Mouse (Mus musculus): ENCODE measurements around the gene Sesn1. TPM values are rescaled to one million over a fixed set of nuclear protein-coding genes. Genes with fewer than 3 reads are reported as not detected.

The Sesn1 gene
- polyA plus RNA-seq, 1 experiment from 2014 or later: 31.7 TPM

GRCm38 (mm10) chr10:41881438-41881837 lies 71.7 kb downstream of the Sesn1 start:
- H3K27ac ChIP-seq: no peak overlapping the region
- no peaks in the 10 kb centered on the region for H3K36me3 ChIP-seq
- WGBS: 50% methylated on average over 4 of the region's 4 CpGs
- no peaks in the 10 kb centered on the region for H3K27me3 ChIP-seq (replicated peaks)
- H3K9ac ChIP-seq: no peak overlapping the region
- no peak for ATAC-seq
- H3K9me3 ChIP-seq: no peaks in the 10 kb centered on the region
- H3K4me3 ChIP-seq (replicated peaks): no peak overlapping the region
- H3K4me1 ChIP-seq (replicated peaks): no peaks in the 10 kb centered on the region
- no peak overlapping the region for H3K4me2 ChIP-seq (replicated peaks)

DNA sequence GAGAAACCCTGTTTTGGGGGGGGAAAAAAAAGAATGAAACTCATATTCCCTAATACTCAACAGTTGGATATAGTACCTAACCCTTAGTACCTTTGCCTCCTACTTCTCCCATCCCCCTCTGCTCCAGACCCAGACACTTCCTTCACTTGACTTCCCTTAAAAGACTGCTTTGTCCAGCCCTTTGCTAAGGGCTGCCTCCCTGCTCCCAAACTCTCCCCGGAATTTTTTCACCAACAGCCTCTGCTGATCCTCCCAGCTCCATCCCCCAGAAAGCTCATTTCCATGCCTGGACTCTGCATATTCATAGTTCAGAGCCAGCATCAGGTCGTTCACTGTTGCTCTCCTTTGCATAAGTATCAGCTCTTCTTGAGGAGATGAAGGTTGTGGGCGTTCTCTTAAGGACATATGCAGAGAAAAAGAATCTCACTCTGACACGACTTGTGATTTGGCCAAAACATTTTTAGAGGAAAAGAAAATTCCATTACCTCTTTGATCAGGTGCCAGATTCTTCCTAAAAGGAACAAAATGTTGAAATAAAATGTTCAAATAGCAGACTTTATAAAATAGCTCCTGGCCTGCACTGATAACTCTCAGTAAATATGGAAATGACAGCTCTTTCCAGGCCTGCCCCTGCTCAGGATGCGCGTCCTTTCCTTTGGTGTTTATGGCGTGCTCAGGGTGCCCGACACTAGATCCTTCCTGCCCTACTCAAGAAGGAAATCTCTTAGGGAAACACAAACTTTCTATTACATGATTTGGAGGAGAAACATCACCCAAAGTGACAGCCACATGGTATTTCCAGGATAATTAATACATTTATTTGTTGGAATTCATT lies 74.2 kb downstream of the Sesn1 start:
- no peaks in the 10 kb centered on the region; the same call in 1 of the 2 replicates for H3K4me1 ChIP-seq (replicated peaks)
- H3K36me3 ChIP-seq: no peaks in the 10 kb centered on the region
- no peak for ATAC-seq
- no peaks in the 10 kb centered on the region for H3K27me3 ChIP-seq (replicated peaks)
- H3K4me3 ChIP-seq (replicated peaks): no peak overlapping the region
- 53% methylated on average over 8 of the region's 8 CpGs for WGBS
- H3K9ac ChIP-seq: no peak overlapping the region
- no peak overlapping the region for H3K27ac ChIP-seq
- H3K4me2 ChIP-seq (replicated peaks): no peak overlapping the region
- H3K9me3 ChIP-seq: no peaks in the 10 kb centered on the region

GRCm38 (mm10) chr10:41887080-41887821 lies 77.5 kb downstream of the Sesn1 start:
- no peaks in the 10 kb centered on the region for H3K36me3 ChIP-seq
- no peaks in the 10 kb centered on the region for H3K27me3 ChIP-seq (replicated peaks)
- WGBS: under 1% methylated on average over 64 of the region's 65 CpGs
- H3K27ac ChIP-seq: peak overlapping the region; percentile 97
- H3K4me3 ChIP-seq (replicated peaks): peak overlapping the region; percentile 81
- peak; percentile 99 for ATAC-seq
- H3K4me2 ChIP-seq (replicated peaks): peak overlapping the region; percentile 91
- no peaks in the 10 kb centered on the region; the same call in 1 of the 2 replicates for H3K4me1 ChIP-seq (replicated peaks)
- peak overlapping the region; percentile 90 for H3K9ac ChIP-seq
- H3K9me3 ChIP-seq: no peaks in the 10 kb centered on the region

DNA sequence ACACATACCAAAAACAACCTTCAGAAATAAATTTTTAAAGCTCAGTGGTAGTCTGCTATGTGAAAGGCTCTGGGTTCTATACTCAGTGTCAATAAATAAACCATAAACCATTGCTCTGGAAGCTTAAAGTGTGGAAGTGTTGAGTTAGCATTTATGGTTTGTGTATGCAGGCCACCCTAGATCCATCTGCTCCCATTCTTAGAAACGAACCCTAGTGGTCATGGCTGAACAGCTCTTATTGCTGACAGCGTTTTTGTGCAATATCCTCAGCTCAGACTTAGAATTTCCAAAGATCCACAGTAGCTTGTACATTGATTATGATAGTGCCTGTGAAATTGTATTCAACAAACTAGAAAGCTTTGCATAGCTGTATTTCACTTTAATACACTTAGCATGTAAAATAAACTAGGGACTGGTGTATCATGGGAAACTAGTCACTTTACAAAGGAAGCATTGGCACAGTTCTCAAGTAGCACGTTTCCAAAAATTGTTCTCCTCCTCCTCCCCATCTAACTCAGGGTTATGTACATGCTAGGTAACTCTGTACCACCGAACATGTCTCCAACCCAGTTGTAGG lies 78.7 kb downstream of the Sesn1 start:
- Histone ChIP-seq H3K4me3 (replicated peaks) (0 out of 2 replicates have a peak overlapping the region, but pooled peaks have one; percentile 81), H3K27me3 (replicated peaks) (no peaks in the 10 kb centered on the region), H3K4me1 (replicated peaks) (no peaks in the 10 kb centered on the region; the same call in none of the 2 replicates), H3K9me3 (no peaks in the 10 kb centered on the region), H3K9ac (no peak overlapping the region), H3K36me3 (no peaks in the 10 kb centered on the region), H3K27ac (no peak overlapping the region), H3K4me2 (replicated peaks) (peak overlapping the region; percentile 91)
- WGBS: 32% methylated on average over 4 of the region's 4 CpGs
- ATAC-seq: no peak

- H3K4me2 ChIP-seq (replicated peaks): no peak overlapping the region
- H3K27me3 ChIP-seq (replicated peaks): no peaks in the 10 kb centered on the region
- no peaks in the 10 kb centered on the region for H3K9me3 ChIP-seq
- H3K27ac ChIP-seq: no peak overlapping the region
- whole genome bisulfite sequencing: 71% methylated on average over 5 of the region's 5 CpGs
- H3K4me3 ChIP-seq (replicated peaks): no peak overlapping the region
- no peaks in the 10 kb centered on the region for H3K36me3 ChIP-seq
- ATAC-seq: no peak
- no peak overlapping the region for H3K9ac ChIP-seq
- peaks cover 6% of the 10 kb centered on the region for H3K4me1 ChIP-seq (replicated peaks)
Observed at GRCm38 (mm10) chr10:41889566-41889965, 79.8 kb downstream of the Sesn1 start.

- Histone ChIP-seq H3K36me3 (no peaks in the 10 kb centered on the region), H3K9me3 (no peaks in the 10 kb centered on the region), H3K27me3 (replicated peaks) (no peaks in the 10 kb centered on the region), H3K4me3 (replicated peaks) (no peak overlapping the region), H3K4me2 (replicated peaks) (no peak overlapping the region), H3K27ac (no peak overlapping the region), H3K9ac (no peak overlapping the region), H3K4me1 (replicated peaks) (peaks cover 8% of the 10 kb centered on the region)
- ATAC-seq: no peak
Observed at GRCm38 (mm10) chr10:41890537-41890936, 80.8 kb downstream of the Sesn1 start.

- Histone ChIP-seq H3K4me3 (replicated peaks) (no peak overlapping the region), H3K9me3 (no peaks in the 10 kb centered on the region), H3K36me3 (peaks cover 4% of the 10 kb centered on the region; the same call in 1 of the 2 replicates), H3K4me1 (replicated peaks) (peaks cover 8% of the 10 kb centered on the region), H3K9ac (no peak overlapping the region), H3K27me3 (replicated peaks) (no peaks in the 10 kb centered on the region), H3K27ac (no peak overlapping the region), H3K4me2 (replicated peaks) (no peak overlapping the region)
- ATAC-seq: no peak
- WGBS: 77% methylated on average over 4 of the region's 4 CpGs
Observed at GRCm38 (mm10) chr10:41891312-41891711, 81.6 kb downstream of the Sesn1 start.

GRCm38 (mm10) chr10:41893433-41894411 lies 84.0 kb downstream of the Sesn1 start:
- Histone ChIP-seq H3K9ac (no peak overlapping the region), H3K4me2 (replicated peaks) (no peak overlapping the region), H3K4me1 (replicated peaks) (peaks cover 8% of the 10 kb centered on the region), H3K27ac (0 out of 2 replicates have a peak overlapping the region, but pooled peaks have one; percentile 0), H3K4me3 (replicated peaks) (no peak overlapping the region), H3K9me3 (no peaks in the 10 kb centered on the region), H3K27me3 (replicated peaks) (no peaks in the 10 kb centered on the region), H3K36me3 (peaks cover 7% of the 10 kb centered on the region)
- no peak for ATAC-seq
- WGBS: 43% methylated on average over 4 of the region's 4 CpGs

- Histone ChIP-seq H3K9me3 (no peaks in the 10 kb centered on the region), H3K27me3 (replicated peaks) (no peaks in the 10 kb centered on the region), H3K4me3 (replicated peaks) (no peak overlapping the region), H3K4me2 (replicated peaks) (no peak overlapping the region), H3K4me1 (replicated peaks) (peaks cover 8% of the 10 kb centered on the region), H3K27ac (no peak overlapping the region), H3K9ac (no peak overlapping the region), H3K36me3 (peaks cover 9% of the 10 kb centered on the region)
- ATAC-seq: peak; percentile 80
Observed at GRCm38 (mm10) chr10:41896425-41896824, 86.7 kb downstream of the Sesn1 start.

DNA sequence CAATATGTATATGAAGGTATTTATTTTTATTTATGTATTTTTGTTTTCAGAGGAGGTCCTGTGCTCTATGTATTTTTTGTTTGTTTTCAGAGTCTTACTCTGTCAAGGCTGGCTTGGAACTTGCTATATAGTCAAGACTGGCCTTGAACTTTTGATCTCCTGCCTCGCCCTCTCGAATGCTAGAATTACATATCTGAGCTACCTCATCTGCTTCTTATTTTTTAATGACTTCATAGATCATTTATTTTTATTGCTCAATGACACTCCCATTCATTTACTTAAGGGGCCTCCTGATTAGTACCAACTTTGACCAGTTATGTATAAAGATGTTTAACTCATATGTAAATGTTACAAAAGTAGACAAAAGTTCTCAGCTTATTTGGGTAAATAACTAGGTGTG lies 87.1 kb downstream of the Sesn1 start:
- H3K4me1 ChIP-seq (replicated peaks): peaks cover 8% of the 10 kb centered on the region
- WGBS: 72% methylated on average over 2 of the region's 2 CpGs
- no peak overlapping the region for H3K27ac ChIP-seq
- H3K36me3 ChIP-seq: peaks cover 9% of the 10 kb centered on the region
- H3K27me3 ChIP-seq (replicated peaks): no peaks in the 10 kb centered on the region
- ATAC-seq: peak; percentile 77
- H3K9me3 ChIP-seq: no peaks in the 10 kb centered on the region
- no peak overlapping the region for H3K4me2 ChIP-seq (replicated peaks)
- no peak overlapping the region for H3K9ac ChIP-seq
- H3K4me3 ChIP-seq (replicated peaks): no peak overlapping the region

GRCm38 (mm10) chr10:41901456-41901855 lies 91.7 kb downstream of the Sesn1 start:
- H3K4me3 ChIP-seq (replicated peaks): no peak overlapping the region
- ATAC-seq: no peak
- H3K27me3 ChIP-seq (replicated peaks): no peaks in the 10 kb centered on the region
- no peak overlapping the region for H3K4me2 ChIP-seq (replicated peaks)
- 80% methylated on average over 8 of the region's 8 CpGs for WGBS
- peaks cover 10% of the 10 kb centered on the region; the same call in 1 of the 2 replicates for H3K36me3 ChIP-seq
- H3K4me1 ChIP-seq (replicated peaks): no peaks in the 10 kb centered on the region
- H3K27ac ChIP-seq: no peak overlapping the region
- H3K9ac ChIP-seq: no peak overlapping the region
- H3K9me3 ChIP-seq: no peaks in the 10 kb centered on the region
